Mouse (Mus musculus) CH12.LX (cell line): ENCODE data around the gene Bst2. TPM values are rescaled to one million over a fixed set of nuclear protein-coding genes. Genes with fewer than 3 reads are reported as not detected.

ENCODE experiments used
- DNase-seq: peaks from one replicate; pipeline ENCODE4 v3.0.0-alpha.2; 2013; ENCODE audit errors: extremely low read depth
- H3K27ac ChIP-seq: 2 replicates; pipeline ENCODE4 v1.5.1; 2012; ENCODE audit warnings: low read depth, mild to moderate bottlenecking, control low read depth, moderate library complexity; ENCODE audit not compliant: insufficient read depth
- H3K27me3 ChIP-seq: replicated peaks from 2 replicates; pipeline ENCODE3; 2012; ENCODE audit warnings: inconsistent platforms
- H3K36me3 ChIP-seq, 2 experiments: replicated peaks in 1 of 2; 2 replicates each; pipeline versions ENCODE3 to v1.6.1; 2012; ENCODE audit warnings: inconsistent platforms in 1 of 2, low read length in 1 of 2, mild to moderate bottlenecking in 1 of 2, mixed read lengths in 1 of 2, moderate library complexity in 1 of 2; ENCODE audit not compliant: control insufficient read depth in 1 of 2, insufficient read depth in 1 of 2
- H3K4me1 ChIP-seq, 2 experiments: 2 replicates each; pipeline ENCODE4 v1.6.1; 2012; ENCODE audit warnings: inconsistent platforms in 1 of 2, moderate library complexity in 1 of 2; ENCODE audit not compliant: insufficient read depth in 2 of 2, control insufficient read depth in 1 of 2
- H3K4me2 ChIP-seq: 2 replicates; pipeline ENCODE4 v1.6.1; 2012; ENCODE audit warnings: low read depth, mild to moderate bottlenecking, control low read depth; ENCODE audit not compliant: poor library complexity, insufficient read depth, severe bottlenecking
- H3K4me3 ChIP-seq, 3 experiments: fragments of 150-350 bp in 1 of 3; sonication (generic) in 1 of 3; replicated peaks in 1 of 3; 2 replicates each; pipeline versions ENCODE3 to v1.5.1; 2011 to 2012; ENCODE audit warnings: low read depth in 2 of 3, low read length in 2 of 3, mild to moderate bottlenecking in 2 of 3, moderate library complexity in 2 of 3, control low read depth in 1 of 3, improper control_type of control experiment in 1 of 3, inconsistent platforms in 1 of 3, mixed read lengths in 1 of 3; ENCODE audit not compliant: poor library complexity in 1 of 3
- H3K79me2 ChIP-seq: replicated peaks from 2 replicates; pipeline ENCODE4 v1.6.1; 2012; ENCODE audit warnings: mild to moderate bottlenecking, moderate library complexity; ENCODE audit not compliant: control insufficient read depth, poor library complexity, insufficient read depth, severe bottlenecking; ENCODE audit errors: extremely low read depth
- H3K9ac ChIP-seq: 2 replicates; pipeline ENCODE4 v1.6.1; 2012; ENCODE audit warnings: low read depth, mild to moderate bottlenecking, control low read depth, moderate library complexity; ENCODE audit not compliant: insufficient read depth
- H3K9me3 ChIP-seq: replicated peaks from 2 replicates; pipeline ENCODE3; 2012; ENCODE audit warnings: low read length, inconsistent platforms, mixed read lengths
- BHLHE40 ChIP-seq: IDR thresholded peaks from 2 replicates; pipeline ENCODE4 v1.6.1; 2011; ENCODE audit warnings: mild to moderate bottlenecking, low read depth, low read length, improper control_type of control experiment
- CTCF ChIP-seq, 2 experiments: IDR thresholded peaks in 1 of 2; conservative IDR thresholded peaks in 1 of 2; 2 replicates each; pipeline ENCODE4 v1.5.1; 2011 to 2012; ENCODE audit warnings: low read depth in 2 of 2, low read length in 2 of 2, improper control_type of control experiment in 1 of 2, inconsistent platforms in 1 of 2, mild to moderate bottlenecking in 1 of 2, moderate library complexity in 1 of 2
- E2F4 ChIP-seq: IDR thresholded peaks from 2 replicates; pipeline ENCODE4 v1.6.1; 2011; ENCODE audit warnings: low read depth, low read length, improper control_type of control experiment; ENCODE audit not compliant: insufficient replicate concordance
- ELF1 ChIP-seq: IDR thresholded peaks from 2 replicates; pipeline ENCODE4 v1.6.1; 2014; ENCODE audit warnings: low read depth, mild to moderate bottlenecking, inconsistent platforms, low read length, improper control_type of control experiment
- EP300 ChIP-seq: IDR thresholded peaks from 2 replicates; pipeline ENCODE4 v1.6.1; 2011; ENCODE audit warnings: low read length, improper control_type of control experiment
- HCFC1 ChIP-seq: IDR thresholded peaks from 2 replicates; pipeline ENCODE4 v1.6.1; 2012; ENCODE audit warnings: low read depth, mild to moderate bottlenecking, inconsistent platforms, low read length, improper control_type of control experiment
- JUN ChIP-seq: IDR thresholded peaks from 2 replicates; pipeline ENCODE4 v1.6.1; 2011; ENCODE audit warnings: low read depth, mild to moderate bottlenecking, low read length, improper control_type of control experiment, moderate library complexity; ENCODE audit not compliant: insufficient read depth
- MAFK ChIP-seq: IDR thresholded peaks from 2 replicates; pipeline ENCODE4 v1.6.1; 2011; ENCODE audit warnings: low read length, improper control_type of control experiment; ENCODE audit not compliant: insufficient replicate concordance
- MAZ ChIP-seq: IDR thresholded peaks from 2 replicates; pipeline ENCODE4 v1.6.1; 2012; ENCODE audit warnings: low read depth, mild to moderate bottlenecking, inconsistent platforms, low read length, improper control_type of control experiment, moderate library complexity
- MXI1 ChIP-seq: IDR thresholded peaks from 2 replicates; pipeline ENCODE4 v1.6.1; 2011; ENCODE audit warnings: mild to moderate bottlenecking, low read depth, low read length, improper control_type of control experiment
- MYC ChIP-seq: IDR thresholded peaks from 2 replicates; pipeline ENCODE4 v1.6.1; 2011; ENCODE audit warnings: low read depth, mild to moderate bottlenecking, improper control_type of control experiment, low read length
- NELFE ChIP-seq: IDR thresholded peaks from 2 replicates; pipeline ENCODE4 v1.6.1; 2011; ENCODE audit warnings: low read depth, low read length, improper control_type of control experiment
- NRF1 ChIP-seq: IDR thresholded peaks from 2 replicates; pipeline ENCODE4 v1.6.1; 2014; ENCODE audit warnings: low read depth, mild to moderate bottlenecking, inconsistent platforms, low read length, improper control_type of control experiment, moderate library complexity
- POLR2AphosphoS2 ChIP-seq: IDR thresholded peaks from 2 replicates; pipeline ENCODE4 v1.6.1; 2011; ENCODE audit warnings: low read depth, low read length, improper control_type of control experiment
- TCF12 ChIP-seq: IDR thresholded peaks from 2 replicates; pipeline ENCODE4 v1.6.1; 2014; ENCODE audit warnings: low read depth, mild to moderate bottlenecking, inconsistent platforms, low read length, improper control_type of control experiment
- UBTF ChIP-seq: IDR thresholded peaks from 2 replicates; pipeline ENCODE4 v1.6.1; 2012; ENCODE audit warnings: low read depth, mild to moderate bottlenecking, inconsistent platforms, low read length, improper control_type of control experiment, moderate library complexity
- USF2 ChIP-seq: conservative IDR thresholded peaks from 2 replicates; pipeline ENCODE4 v1.6.1; 2011; ENCODE audit warnings: low read depth, low read length, improper control_type of control experiment
- ZMIZ1 ChIP-seq: IDR thresholded peaks from 2 replicates; pipeline ENCODE4 v1.6.1; 2012; ENCODE audit warnings: low read depth, mild to moderate bottlenecking, inconsistent platforms, low read length, improper control_type of control experiment
- ZNF384 ChIP-seq: IDR thresholded peaks from 2 replicates; pipeline ENCODE4 v1.6.1; 2012; ENCODE audit warnings: low read depth, low read length, improper control_type of control experiment, inconsistent platforms
- dilution Hi-C: fragments of 300-500 bp; cut with MboI; formaldehyde crosslinking; loops from 2 replicates; pipeline ENCODE4 v1.14.3; 2020; ENCODE audit warnings: low sequenced_read_pairs; ENCODE audit not compliant: extremely low pct_unique_long_range_greater_than_20kb, extremely low pct_ligation_motif_present
- in situ Hi-C: fragments of 300-500 bp; cut with MboI; formaldehyde crosslinking; loops from 3 replicates; pipeline ENCODE4 v1.14.3; 2019; ENCODE audit warnings: low sequenced_read_pairs, low pct_ligation_motif_present, low pct_unique_long_range_greater_than_20kb, mixed read lengths
- polyA plus RNA-seq: library from polyadenylated mRNA; unstranded; fragments of >175 nt; gene quantifications from 2 replicates; pipeline ENCODE4 v1.2.1, GENCODE M21; 2012; ENCODE audit warnings: low read depth; ENCODE audit not compliant: insufficient read length
- total RNA-seq, 2 experiments: library from RNA; depleted of rRNA; stranded (reverse); fragments of 300-350 nt in 1 of 2; fragments of >200 nt in 1 of 2; gene quantifications; 2 replicates each; pipeline ENCODE4 v1.2.3; 2012 to 2014

Bst2 gene
- total and polyA plus RNA-seq, 3 experiments: 214 to 424 (median 304) TPM

DNA sequence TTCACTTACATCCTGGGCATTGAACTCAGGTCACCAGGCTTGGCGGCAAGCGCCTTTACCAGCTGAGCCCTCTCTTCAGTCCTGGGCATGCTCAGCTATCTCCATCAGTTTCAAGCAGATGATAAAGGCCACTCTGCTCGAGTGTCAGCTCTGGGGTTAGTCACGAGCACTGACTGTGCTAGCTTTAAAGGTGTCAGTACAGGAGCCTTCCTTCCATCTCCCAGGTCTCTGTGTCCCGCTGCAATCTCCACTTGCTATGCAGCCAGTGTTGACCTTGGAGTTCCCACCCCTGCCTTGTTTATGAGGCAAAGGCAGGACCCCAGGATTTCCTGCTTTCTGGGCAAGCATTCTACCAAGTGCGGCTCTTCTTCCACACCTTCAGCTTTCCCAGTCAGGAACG, 30.3 kb upstream of the Bst2 start:
- Histone ChIP-seq H3K9me3 (peaks cover 16% of the 10 kb centered on the region), H3K4me2 (no peak overlapping the region), H3K36me3 (no peaks in the 10 kb centered on the region), H3K4me3 (no peak overlapping the region), H3K79me2 (no peaks in the 10 kb centered on the region), H3K4me1 (peaks cover 7 to 19% of the 10 kb centered on the region in 2 experiments; a peak in 3 of 4 replicates), H3K27me3 (peaks cover 7% of the 10 kb centered on the region), H3K9ac (no peak overlapping the region), H3K27ac (no peak overlapping the region)
- in situ Hi-C loops (no loop called here), dilution Hi-C loops (no loop called here)
- TF ChIP-seq UBTF (no peak), ELF1 (no peak), BHLHE40 (no peak), NRF1 (no peak), ZNF384 (no peak), POLR2AphosphoS2 (no peak), HCFC1 (no peak), JUN (no peak), NELFE (no peak), MYC (no peak), CTCF (conservative IDR thresholded peaks at IDR 0.05 in 1 of 2, IDR thresholded peaks at IDR 0.05 in 1 of 2; ENCODE audit: low read depth in 2 of 2, low read length in 2 of 2) (no peak), MXI1 (no peak), MAFK (no peak)
- no peak for DNase-seq

DNA sequence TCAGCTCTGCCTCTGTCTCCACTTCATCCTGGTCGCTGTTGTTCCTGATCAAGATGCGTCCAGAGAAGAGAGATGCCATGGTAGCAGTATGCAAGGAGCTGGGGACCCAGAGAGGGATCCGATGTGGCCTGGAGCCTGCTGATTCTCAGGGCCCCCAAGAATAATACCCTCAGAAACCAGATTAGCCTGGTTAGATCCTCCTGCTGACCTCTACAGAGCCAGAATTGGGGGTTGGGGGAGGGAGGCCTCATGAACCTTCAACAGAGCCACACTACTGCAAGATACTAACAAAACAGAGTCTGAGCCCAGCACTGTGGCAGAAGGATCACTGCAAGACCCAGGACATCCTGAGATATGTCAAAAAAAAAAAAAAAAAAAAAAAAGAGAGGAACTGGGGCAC, 29.2 kb upstream of the Bst2 start, which contains the start of gene Nxnl1:
Nxnl1 (minus strand) TSS at position 101 of the 400 bp plus-strand sequence.
- H3K4me2 ChIP-seq: no peak within 1 kb of the TSS
- no peak for DNase-seq
- H3K36me3 ChIP-seq: no peaks in the 10 kb centered on the region
- peaks cover 5 to 22% of the 10 kb centered on the region in 2 experiments; a peak in 3 of 4 replicates for H3K4me1 ChIP-seq
- no peak within 1 kb of the TSS for H3K9ac ChIP-seq
- H3K4me3 ChIP-seq: no peak within 1 kb of the TSS
- H3K27ac ChIP-seq: no peak within 1 kb of the TSS
- peaks cover 12% of the 10 kb centered on the region for H3K27me3 ChIP-seq
- H3K9me3 ChIP-seq: peaks cover 16% of the 10 kb centered on the region
- dilution Hi-C loops (no loop called here), in situ Hi-C loops (no loop called here)
- TF ChIP-seq E2F4: no peak
- no peak for TF ChIP-seq HCFC1
- TF ChIP-seq MAZ: no peak
- TF ChIP-seq USF2: no peak
- TF ChIP-seq ZMIZ1: no peak
- no peak for TF ChIP-seq EP300
- no peak for TF ChIP-seq TCF12
- TF ChIP-seq NRF1: no peak
- H3K79me2 ChIP-seq: no peaks in the 10 kb centered on the region
